Mouse (Mus musculus) C2C12 (cell line): Measurements from ENCODE around the gene Casc1. TPM values are rescaled to one million over a fixed set of nuclear protein-coding genes. Genes with fewer than 3 reads are reported as not detected.

Source experiments
- H3K27me3 ChIP-seq: one replicate; pipeline ENCODE4 v1.6.1; 2011; ENCODE audit not compliant: control insufficient read depth, insufficient read depth, insufficient read length
- H3K36me3 ChIP-seq: one replicate; pipeline ENCODE4 v1.6.1; 2011; ENCODE audit not compliant: control insufficient read depth, insufficient read depth
- H3K4me3 ChIP-seq: one replicate; pipeline ENCODE4 v1.5.1; 2011; ENCODE audit warnings: mild to moderate bottlenecking, control low read depth; ENCODE audit not compliant: poor library complexity, insufficient read depth, severe bottlenecking
- H3K79me2 ChIP-seq: one replicate; pipeline ENCODE4 v1.6.1; 2011; ENCODE audit not compliant: control insufficient read depth, insufficient read depth
- H3K79me3 ChIP-seq: one replicate; pipeline ENCODE4 v1.6.1; 2011; ENCODE audit warnings: low read depth, control low read depth
- H3ac ChIP-seq: one replicate; pipeline ENCODE3; 2011; ENCODE audit warnings: low read depth; ENCODE audit not compliant: control insufficient read depth, insufficient read length
- CEBPB ChIP-seq: IDR thresholded peaks from one replicate; pipeline ENCODE4 v1.6.1; 2011; ENCODE audit warnings: low read depth, mild to moderate bottlenecking, control low read depth, moderate library complexity
- CTCF ChIP-seq: IDR thresholded peaks from one replicate; pipeline ENCODE4 v1.5.1; 2011; ENCODE audit not compliant: control insufficient read depth, insufficient read depth, insufficient read length
- FOSL1 ChIP-seq: IDR thresholded peaks from one replicate; pipeline ENCODE4 v1.8.0; 2011; ENCODE audit warnings: mild to moderate bottlenecking, low read length; ENCODE audit not compliant: poor library complexity, insufficient read depth, severe bottlenecking
- MAX ChIP-seq: IDR thresholded peaks from one replicate; pipeline ENCODE4 v1.6.1; 2011; ENCODE audit warnings: mild to moderate bottlenecking, control low read depth
- MYOD1 ChIP-seq: IDR thresholded peaks from one replicate; pipeline ENCODE4 v1.6.1; 2011; ENCODE audit warnings: low read depth; ENCODE audit not compliant: control insufficient read depth, insufficient read length
- MYOG ChIP-seq: IDR thresholded peaks from one replicate; pipeline ENCODE4 v1.6.1; 2011; ENCODE audit not compliant: control insufficient read depth, insufficient read length; ENCODE audit errors: extremely low read depth
- USF1 ChIP-seq: IDR thresholded peaks from one replicate; pipeline ENCODE4 v1.6.1; 2011; ENCODE audit warnings: low read depth, mild to moderate bottlenecking, control low read depth, moderate library complexity
- polyA plus RNA-seq: library from polyadenylated mRNA; unstranded; fragments of >200 nt; fragmentation: generic; extraction: Trizol; gene quantifications from one replicate; pipeline ENCODE4 v1.2.1, GENCODE M21; 2012; ENCODE audit warnings: missing spikeins

Gene Casc1
- polyA plus RNA-seq, 1 experiment, result 0.25 TPM

DNA sequence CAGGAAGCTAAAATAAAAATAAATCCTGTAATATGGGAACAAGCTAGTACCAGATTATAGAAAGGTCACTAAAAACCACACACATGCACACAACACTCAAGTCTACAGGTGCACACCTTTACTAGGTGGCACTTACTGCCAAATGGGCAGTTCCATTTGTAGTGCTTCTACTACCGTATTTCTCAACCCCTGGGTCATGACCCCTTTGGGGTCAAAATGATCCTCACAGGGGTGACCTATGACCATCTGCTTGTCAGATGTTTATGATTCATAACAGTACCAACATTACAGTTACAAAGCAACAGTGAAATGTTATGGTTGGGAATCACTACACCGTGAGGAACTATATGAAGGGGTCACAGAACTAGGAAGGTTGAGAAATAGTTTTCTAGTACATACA, 3.1 kb upstream of the Casc1 start:
- H3K27me3 ChIP-seq, result no peaks in the 10 kb centered on the region
- no peak overlapping the region for H3K4me3 ChIP-seq
- TF ChIP-seq FOSL1 (no peak), MYOD1 (no peak), USF1 (no peak), CTCF (no peak), MYOG (no peak), CEBPB (no peak), MAX (no peak)
- peaks cover 2% of the 10 kb centered on the region for H3K79me3 ChIP-seq
- peaks cover 32% of the 10 kb centered on the region for H3K36me3 ChIP-seq
- H3K79me2 ChIP-seq, result no peaks in the 10 kb centered on the region
- H3ac ChIP-seq, result no peak overlapping the region

DNA sequence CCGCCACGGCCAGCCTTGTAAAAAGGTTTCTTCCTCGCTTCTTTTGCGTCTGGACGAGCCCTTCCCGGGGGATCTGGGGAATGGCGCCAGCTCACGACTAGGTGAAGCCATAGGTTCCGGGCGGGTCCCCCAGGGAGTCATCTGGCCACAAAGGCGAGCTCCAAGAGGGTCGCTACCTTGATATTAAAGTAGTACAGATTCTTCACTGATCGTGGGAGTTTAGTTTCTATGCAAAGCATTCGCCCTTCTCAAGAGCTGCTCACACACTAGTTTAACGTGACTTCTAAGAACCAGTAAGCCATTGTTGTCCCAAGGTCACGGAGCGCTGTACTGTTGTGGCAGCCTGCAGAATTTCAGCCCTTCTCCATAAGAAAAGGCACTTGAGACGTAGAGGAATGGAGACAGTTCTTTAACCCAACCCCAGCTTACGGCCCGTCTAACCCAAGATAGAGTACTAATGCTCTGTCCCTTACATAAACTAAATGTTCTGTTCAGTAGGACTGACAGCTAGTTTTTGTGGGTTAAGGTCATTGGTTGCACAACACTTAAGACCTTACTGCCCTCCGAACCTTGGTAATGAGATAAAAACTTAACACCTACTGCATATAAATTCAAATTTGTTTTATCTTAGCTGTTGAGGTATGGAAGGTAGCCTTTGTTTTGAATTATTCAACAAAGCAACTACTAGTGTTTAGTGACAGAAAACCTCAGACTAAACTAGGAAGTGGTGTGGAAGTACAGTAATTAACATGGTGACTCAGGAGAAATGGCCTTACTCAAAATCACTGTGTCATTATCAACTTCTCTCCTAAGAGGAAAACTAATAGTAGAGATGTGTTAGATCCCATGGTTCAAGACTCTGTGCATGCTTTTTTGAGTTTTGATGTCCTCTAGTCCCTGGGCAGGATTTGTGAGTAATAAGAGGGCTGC, 836 bp upstream of the Casc1 start:
- H3K4me3 ChIP-seq, result peak overlapping the region; percentile 67
- TF ChIP-seq CEBPB, result peak; percentile 41
- TF ChIP-seq MAX, result no peak
- peak overlapping the region; percentile 93 for H3ac ChIP-seq
- H3K27me3 ChIP-seq, result no peaks in the 10 kb centered on the region
- H3K79me3 ChIP-seq, result peaks cover 2% of the 10 kb centered on the region
- peaks cover 9% of the 10 kb centered on the region for H3K36me3 ChIP-seq
- no peaks in the 10 kb centered on the region for H3K79me2 ChIP-seq

DNA sequence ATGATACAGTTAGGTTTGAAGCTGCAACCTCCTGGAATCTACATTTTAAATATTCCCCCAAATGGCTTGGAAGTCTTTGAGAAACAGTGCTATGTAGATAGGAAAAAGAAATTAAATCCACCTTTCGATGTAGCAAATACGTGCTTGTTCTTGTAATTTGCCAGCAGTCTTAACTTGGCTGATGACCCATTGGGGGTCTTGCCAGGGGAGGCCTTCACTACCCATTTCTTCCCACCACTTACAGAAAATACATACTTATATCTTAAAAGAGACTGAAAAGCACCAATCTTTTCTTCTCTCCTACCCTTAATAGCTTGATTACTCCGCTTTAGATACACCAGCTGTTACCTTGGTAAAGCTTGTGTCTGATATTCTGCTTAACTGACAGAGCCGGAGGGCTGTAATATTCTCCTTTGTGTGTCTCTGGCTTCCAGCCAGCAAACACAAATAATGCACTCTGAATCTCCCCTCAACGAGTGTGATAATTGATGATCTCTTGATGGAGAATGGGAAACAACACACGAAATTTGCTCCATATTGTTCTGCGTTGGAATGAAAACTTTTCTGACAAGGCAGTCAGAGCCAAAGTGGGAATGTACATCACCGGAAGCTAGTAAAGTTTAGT, 637 bp downstream of the Casc1 start:
- Histone ChIP-seq H3K27me3 (no peaks in the 10 kb centered on the region), H3K36me3 (no peaks in the 10 kb centered on the region), H3ac (peak overlapping the region; percentile 31), H3K79me2 (no peaks in the 10 kb centered on the region), H3K79me3 (peaks cover 2% of the 10 kb centered on the region), H3K4me3 (peak overlapping the region; percentile 28)
- no peak for TF ChIP-seq MAX
- no peak for TF ChIP-seq FOSL1
- TF ChIP-seq CEBPB, result no peak
- TF ChIP-seq MYOG, result no peak
- TF ChIP-seq USF1, result no peak

DNA sequence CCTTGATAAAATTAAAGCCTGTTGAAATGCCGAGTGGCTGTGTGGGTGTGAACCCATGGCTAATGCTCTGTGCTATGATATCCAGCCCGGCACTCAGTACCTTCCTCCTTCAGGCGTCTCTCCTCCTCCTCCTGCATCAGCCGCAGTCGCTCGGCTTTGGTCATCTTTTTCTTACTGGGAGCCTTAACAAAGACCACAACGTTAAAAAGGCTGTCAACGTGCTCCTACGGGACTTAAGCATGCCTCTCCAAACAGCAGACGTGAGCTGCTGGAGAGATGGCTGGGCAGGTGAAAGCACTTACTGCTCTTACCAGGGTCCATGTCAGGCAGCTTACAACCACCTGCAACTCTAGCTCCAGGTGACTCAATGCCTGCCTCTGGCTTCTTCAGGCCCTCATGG, 5.7 kb downstream of the Casc1 start:
- Histone ChIP-seq H3K4me3 (no peak overlapping the region), H3K79me3 (no peaks in the 10 kb centered on the region), H3K79me2 (no peaks in the 10 kb centered on the region), H3K27me3 (no peaks in the 10 kb centered on the region), H3ac (no peak overlapping the region), H3K36me3 (no peaks in the 10 kb centered on the region)
- TF ChIP-seq USF1, result no peak
- TF ChIP-seq MYOG, result no peak
- TF ChIP-seq CEBPB, result no peak

DNA sequence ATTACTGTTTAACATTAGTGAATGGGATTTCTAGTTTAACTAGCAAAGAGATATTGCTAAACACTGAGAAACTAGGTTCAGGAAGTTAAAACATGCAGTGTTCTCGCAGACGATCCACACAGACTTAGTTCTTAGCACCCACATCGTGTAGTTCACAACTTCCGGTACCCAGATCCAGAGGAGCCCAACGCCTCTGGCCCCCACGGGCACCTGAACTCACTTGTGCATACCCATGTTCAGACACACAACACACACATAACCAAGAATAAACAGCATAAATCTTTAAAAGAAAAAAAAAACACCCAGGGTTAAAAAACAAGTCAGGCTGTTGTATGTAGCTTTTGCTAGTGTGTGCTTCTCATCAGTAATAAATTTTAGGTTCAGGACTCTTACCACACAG, 6.4 kb downstream of the Casc1 start:
- no peak for TF ChIP-seq CEBPB
- no peak for TF ChIP-seq MAX
- TF ChIP-seq MYOD1, result no peak
- TF ChIP-seq USF1, result no peak
- no peak for TF ChIP-seq CTCF
- TF ChIP-seq MYOG, result no peak
- TF ChIP-seq FOSL1, result no peak
- Histone ChIP-seq H3K27me3 (no peaks in the 10 kb centered on the region), H3ac (no peak overlapping the region), H3K4me3 (no peak overlapping the region), H3K79me2 (no peaks in the 10 kb centered on the region), H3K36me3 (no peaks in the 10 kb centered on the region), H3K79me3 (no peaks in the 10 kb centered on the region)

DNA sequence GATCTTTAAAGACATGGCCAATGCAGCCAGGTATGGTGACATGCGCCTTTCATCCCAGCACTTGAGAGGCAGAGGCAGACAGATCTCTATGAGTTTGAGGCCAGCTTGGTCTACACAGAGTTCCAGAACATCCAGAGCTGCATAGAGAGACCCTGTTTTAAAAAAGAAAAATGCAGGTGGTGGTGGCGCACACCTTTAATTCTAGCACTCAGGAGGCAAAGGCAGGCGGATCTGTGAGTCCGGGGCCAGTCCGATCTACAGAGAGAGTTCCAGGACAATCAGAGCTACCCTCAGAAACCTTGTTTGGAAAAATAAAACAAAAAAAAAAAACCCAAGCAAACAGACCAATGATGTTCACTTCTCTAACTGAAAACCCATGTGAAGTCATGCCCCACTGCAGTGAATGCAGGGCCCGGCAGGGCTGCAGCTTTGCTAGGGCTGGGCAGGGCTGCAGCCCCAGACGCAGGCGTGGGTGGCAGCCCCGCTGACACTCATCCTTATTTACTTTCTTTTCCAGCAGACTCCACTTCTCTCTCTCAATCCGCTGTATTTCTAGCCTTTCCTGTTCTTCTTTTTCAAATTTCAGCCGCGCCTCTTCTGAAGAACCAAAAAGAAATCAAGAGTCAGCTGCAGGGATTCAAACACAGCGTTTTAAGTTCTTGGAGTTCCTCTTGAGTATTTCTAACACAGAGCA, 8.2 kb downstream of the Casc1 start:
- Histone ChIP-seq H3K79me2 (no peaks in the 10 kb centered on the region), H3K27me3 (no peaks in the 10 kb centered on the region), H3K79me3 (no peaks in the 10 kb centered on the region), H3K4me3 (no peak overlapping the region), H3ac (no peak overlapping the region), H3K36me3 (no peaks in the 10 kb centered on the region)
- TF ChIP-seq FOSL1 (no peak), MAX (no peak), USF1 (no peak), CTCF (no peak), MYOD1 (no peak), MYOG (no peak)
